Mouse (Mus musculus) forelimb bud, embryonic 11.5 days (tissue): ENCODE data around the gene Lime1.

Source experiments
- DNase-seq: peaks from one replicate; pipeline ENCODE4 v3.0.0-alpha.2; 2012; ENCODE audit warnings: low read depth, low spot score

Gene Lime1

DNA sequence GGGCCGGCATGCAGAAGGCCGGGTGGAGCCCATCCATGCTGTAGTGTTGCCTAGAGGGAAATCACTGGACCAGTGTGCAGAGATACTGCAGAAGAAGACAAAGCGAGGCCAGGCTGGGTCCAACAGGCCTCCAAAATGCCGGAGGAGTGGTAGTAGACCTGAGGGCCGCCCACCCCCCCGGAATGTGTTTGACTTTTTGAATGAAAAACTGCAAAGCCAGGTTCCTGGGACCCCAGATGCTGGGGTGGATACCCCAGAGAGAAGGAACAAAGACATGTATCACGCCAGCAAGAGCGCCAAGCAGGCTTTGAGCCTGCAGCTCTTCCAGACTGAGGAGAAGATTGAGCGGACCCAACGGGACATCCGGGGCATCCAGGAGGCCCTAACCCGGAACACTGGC lies at the start of gene Lime1:
Lime1 (plus strand) TSS at position 301 of the 400 bp plus-strand sequence.
- DNase-seq: no peak

DNA sequence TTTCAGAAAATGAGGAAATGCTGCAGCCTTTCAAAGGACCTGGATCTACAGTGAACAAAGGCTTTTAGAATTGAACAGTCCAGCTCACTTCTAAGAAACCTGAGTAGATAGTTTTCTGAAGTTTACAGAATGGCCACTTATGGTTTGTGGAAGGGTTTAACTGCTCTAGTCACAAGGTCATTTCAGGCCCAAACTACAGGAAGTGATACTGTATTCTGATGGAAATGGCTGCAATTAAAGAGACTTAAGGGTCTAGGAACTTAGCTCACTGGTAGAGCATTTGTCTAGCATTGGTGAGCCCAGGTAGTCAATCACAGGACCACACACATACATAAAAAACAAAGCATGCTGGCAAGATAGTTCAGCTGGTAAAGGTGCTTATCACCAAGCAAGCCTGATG lies 47.3 kb upstream of the Lime1 start:
- no peak for DNase-seq

DNA sequence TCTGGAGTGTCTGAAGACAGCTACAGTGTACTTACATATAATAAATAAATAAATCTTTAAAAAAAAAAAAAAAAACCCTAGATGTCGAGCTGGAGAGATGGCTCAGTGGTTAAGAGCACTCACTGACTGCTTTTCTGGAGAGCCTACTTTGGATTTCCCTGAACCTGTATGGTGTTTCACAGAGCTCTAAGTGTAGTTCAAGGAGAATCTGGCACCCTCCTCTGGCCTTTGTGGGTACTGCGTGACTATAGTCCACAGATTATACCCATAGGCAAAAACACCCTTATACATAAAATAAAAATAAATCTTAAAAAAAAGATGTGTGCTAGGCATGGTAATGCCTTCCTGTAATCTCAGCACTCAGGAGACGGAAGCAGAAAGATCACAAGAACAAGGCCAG lies 45.9 kb upstream of the Lime1 start:
- peak; percentile 61 for DNase-seq

DNA sequence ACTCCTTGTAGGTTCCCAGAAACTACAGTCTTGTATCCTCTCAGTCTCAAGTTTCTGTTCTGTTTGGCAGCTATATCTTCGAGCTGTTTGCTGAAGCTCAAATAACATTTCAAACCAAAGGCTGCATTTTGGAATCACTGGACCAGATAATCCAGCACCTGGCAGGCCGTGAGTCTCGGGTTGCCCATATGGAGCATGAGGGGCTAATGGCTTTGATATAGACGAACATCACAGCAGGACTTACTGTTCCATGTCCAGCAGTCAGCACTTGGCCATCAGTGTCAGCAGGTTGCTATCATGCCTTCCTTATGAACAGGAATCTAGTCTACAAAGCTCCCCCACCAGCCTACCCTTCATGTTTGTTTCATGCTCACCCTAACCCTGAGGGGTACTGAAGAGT lies 39.5 kb upstream of the Lime1 start:
- no peak for DNase-seq

DNA sequence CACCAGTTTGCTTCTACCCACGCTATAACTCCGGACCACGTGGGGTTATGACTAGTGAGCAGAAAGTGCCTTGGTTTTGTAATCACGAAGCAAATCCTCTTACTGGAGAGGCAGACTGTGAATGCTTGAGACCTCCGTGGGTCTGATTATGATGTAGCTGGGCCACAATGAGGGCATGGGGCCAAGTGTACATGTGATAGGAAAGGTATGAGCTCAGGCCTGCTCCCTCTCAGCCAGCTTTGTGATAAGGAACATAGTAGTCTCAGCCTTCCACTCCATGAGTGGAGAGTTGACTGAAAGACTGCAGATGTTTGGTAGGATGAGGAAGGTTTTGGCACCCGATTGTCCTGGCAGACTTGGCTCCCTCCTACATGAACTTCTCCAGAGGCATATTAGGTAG lies 37.1 kb upstream of the Lime1 start:
- DNase-seq: no peak

DNA sequence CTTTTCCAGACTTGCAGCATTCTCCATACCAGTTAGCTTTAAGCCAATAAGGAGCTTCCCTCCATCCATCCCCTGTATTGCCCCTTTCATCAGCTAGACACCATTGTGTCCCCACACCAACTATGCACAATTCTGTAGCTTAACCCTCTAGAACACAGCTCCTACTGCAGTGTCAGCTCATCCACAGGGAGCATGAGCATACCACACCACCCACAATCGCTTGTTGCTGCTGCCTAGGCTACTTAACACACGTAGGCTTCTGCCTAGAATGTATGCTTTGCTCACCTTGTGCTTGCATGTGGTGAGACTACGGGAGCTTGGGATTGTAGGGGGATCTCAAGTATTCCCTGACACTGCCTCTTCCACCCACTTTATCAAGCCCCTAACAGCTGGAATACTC lies 23.1 kb upstream of the Lime1 start:
- DNase-seq: no peak

DNA sequence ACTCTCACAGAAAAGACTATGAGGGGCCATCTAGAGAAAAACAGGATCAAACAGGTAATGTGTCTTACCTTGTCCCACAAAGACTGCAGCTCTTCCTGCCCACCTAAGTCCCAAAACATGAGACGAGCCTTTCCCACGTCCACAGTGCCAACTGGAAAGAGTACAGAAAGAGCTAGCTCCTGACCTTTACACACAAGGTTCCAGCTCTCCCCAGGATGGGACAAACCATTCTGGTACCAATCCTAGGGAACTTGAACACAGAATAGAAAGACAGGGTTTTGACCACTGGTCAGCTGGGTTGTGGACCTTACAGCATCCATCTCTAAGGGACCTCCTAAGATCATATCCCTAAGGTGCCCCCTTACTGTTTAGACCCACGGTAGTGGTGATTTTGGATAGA lies 15.9 kb upstream of the Lime1 start:
- DNase-seq: no peak

DNA sequence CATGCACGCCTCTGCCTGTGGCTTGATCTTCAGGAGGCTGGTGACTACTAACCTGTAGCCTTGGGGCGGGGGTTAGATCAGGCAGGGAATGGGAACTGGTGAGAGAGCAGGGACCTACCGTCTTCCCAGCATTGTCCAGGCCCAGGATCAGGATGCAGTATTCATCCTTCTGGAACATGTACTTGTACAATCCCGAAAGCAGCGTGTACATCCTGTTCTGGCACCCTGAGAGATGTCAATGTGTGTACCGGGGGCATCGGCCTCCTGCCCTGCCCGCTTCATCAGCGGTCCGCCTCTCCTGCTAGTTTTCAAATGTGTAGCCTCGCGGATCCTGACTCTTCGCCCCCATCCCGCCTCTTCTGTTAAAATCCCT lies 15.4 kb upstream of the Lime1 start:
- no peak for DNase-seq

DNA sequence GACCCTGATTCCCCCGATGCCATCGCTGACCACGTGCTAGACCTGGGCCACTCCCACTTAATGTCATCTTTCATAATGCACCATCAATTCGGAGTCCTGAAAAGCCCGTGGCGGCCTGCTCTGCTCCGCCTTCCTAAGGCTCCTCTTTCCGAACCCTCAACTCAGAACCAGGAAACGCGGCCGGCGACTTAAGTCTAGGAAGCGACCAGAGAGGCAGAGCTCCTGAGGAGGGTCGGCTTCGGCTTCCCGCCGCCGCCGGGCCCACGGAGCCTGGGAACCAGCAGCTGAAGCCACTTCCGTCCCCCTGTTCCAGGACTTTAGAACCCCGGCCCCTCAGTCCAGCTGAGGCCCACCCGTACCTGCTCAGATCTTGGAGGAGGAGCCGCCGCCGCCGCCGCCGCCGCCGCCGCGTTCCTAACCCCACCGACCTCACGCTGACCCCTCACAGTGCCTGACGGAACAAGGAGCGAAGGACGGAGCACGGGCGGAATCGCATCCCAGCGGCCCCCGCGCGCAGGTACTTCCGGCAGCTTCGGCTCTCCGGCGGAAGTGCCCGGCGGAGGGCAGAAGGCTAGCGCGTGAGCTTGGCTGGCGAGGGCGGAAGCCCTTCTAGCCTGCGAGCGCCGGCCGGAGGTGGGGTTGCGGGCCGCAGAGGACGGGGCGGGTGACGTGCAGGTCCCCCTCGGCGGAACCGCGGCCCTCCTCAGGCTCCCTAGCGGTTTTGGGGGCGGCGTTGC lies 14.8 kb upstream of the Lime1 start, which contains the start of the genes Zgpat and Arfrp1:
Zgpat (plus strand) TSS at position 69 of the 737 bp plus-strand sequence.
Arfrp1 (minus strand) TSS at position 545 of the 737 bp plus-strand sequence.
- peak; percentile 81 for DNase-seq

DNA sequence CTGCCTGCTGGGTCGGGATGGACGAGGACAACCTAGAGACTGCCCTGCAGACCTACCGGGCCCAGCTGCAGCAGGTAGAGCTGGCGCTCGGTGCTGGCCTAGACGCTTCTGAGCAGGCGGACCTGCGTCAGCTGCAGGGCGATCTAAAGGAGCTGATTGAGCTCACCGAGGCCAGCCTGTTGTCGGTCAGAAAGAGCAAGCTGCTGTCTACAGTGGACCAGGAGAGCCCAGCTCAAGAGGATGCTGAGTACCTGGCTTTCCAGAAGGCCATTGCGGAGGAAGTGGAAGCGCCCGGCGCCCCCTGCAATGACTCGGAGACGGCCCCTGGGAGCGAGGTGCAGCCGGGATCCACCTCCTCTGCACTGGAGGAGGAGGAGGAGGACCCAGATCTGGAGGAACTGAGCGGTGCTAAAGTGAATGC lies 14.2 kb upstream of the Lime1 start:
- DNase-seq: no peak

DNA sequence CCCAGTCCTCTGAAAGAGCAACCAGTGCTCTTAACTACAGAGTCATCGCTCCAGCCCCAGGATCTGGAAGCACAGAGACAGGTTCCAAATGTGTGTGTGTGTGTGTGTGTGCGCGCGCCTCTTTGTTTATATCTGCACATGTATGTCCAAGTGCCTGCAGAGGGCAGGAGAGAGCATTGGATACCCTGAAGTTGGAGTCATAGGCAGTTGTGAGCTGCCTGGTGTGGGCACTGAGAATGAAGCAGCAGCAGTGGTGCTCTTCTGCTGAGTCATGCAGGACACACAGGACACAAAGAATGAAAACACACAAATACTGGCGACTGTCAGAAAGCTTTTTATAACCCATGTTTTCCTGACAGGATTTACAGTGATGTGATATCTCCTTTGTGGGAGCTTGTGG lies 9.9 kb upstream of the Lime1 start:
- no peak for DNase-seq

DNA sequence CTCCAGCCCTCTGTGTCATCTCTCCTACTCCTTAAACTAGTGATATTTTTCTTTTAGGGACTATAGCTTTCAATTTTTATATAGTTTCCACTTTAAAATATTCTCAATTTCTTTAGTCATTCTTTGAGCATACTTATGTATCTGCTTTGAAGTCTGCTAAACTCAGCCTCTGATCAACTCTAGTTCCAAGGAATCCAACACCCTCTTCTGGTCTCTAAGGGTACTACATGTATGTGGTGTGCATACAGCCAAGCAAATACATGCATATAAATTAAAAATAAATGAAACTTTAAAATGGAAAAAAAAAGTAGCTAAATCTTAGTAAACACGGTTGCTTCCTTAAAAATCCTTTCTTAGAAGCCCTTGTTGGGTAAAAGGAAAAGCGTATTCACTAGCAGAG lies 4.1 kb upstream of the Lime1 start:
- peak; percentile 24 for DNase-seq

DNA sequence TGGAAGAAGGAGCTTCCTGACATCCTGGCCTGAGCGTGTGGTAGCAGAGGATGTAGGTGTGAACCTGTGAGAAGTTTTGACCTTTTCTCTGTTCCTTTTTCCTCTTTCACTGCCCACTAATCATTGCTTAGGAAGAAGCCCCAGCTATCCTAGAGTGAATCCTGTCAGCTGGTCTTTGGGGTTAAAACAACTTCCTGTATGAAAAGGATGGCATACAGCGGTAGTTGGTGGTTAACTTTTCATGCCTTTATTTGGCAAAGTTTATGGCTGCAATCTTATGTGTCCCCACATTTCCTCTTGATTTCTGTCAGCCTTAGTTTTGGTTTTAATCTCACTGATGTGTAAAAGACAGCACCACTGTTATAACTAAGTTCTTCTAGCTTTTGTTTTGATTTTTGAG lies 2.6 kb upstream of the Lime1 start:
- no peak for DNase-seq

DNA sequence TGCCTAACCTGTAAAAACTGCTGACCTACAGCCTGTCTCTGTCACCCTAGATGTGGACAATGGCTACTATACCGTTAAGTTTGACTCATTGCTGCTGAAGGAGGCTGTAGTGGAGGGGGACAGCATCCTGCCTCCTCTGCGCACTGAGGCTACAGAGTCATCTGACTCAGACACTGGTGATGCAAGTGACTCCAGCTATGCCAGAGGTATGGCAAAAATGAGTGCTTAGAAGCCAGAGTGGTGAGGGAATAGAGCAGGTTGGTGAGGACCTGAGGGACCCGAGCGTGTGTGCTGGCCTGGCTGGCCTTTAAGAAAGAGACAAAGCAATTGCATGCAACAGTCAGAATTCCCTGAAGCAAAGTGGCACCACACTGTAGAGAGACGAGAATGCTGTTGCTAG lies 1.2 kb upstream of the Lime1 start:
- no peak for DNase-seq

DNA sequence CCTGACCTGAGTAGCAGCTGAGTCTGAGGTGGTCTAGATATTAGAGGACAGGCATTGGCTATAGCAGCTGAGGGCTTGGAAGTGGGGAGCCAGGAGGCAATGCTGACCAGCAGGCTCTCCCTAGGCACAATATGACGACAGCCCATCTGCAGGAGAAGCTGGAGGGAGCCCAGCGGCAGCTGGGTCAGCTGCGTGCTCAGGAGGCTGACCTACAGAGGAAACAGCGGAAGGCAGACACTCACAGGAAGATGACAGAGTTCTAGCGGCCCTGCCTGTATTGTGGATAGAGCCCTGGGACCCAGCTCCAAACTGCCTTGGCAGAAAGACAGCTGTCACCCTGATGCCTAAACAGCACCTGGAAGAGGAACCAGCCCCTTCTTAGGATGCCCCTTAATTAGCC lies 373 bp downstream of the Lime1 start:
- DNase-seq: no peak

DNA sequence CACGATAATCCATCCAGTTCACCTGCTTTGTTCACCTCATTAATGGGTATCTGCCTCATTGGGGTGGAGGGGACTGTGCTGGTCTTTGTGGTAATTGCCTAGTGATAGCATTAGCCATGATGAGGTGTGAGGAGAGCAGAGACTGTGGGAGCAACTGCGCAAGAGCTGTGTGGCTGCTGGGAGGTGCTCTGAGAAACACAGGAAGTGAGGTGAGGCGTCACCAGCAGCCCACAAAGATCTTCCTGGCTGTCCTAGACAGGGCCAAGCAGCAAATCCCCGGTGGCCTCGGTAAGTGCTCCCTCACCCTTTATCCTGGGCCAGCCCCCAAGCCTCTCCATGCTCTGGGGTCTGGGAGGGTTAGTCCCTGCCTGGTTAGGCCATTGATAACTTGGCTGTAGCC lies 1.2 kb downstream of the Lime1 start:
- no peak for DNase-seq

DNA sequence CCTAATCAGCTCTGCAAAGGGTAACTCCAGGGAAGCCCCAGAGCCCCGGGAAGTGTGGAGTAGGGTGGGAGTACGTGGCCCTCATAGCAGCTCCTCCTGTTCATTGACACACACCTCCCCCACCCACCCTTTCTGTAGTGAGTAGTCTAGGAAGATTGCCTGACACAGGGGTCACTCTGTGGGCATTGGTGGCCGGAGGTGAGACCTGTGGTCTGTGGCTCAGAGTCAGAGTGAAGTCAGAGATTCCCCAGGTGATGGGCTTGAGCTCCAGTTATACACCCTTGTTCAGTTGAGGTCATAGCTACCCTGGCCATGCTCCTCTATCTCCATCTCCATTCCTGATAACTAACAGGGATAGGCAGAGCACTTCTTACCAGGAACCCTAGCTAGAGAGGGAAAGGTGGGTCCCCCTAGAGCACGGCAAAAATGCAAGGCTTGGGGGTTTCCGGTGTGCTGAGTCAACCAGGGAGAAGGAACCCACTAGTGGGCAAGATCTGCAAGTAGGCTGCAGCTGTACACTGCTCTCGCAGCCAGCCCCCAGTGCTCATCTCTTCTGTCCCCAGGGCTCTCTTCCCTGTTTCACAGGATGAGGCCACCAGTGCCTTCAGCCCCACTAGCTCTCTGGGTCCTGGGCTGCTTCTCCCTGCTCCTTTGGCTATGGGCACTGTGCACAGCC lies 1.9 kb downstream of the Lime1 start:
- DNase-seq: no peak

DNA sequence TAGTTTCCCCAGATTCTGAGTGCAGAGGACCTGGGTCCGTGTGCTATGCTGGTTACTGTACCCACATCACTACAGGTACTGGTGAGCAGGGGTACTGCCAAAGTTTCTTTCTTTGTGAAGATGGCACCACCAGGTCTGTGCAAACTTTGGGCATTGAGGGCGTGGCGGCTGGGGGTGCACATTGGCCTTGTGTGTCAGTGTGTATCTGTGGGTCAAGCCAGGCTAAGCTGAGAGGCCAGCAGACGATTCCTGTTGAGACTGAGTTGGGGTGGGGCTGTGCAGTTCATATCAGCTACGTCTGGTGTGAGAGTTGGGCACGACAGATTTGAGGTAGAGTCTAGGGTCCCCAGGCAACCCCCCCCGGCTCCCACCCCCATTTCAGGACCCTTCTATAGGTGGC lies 4.6 kb downstream of the Lime1 start:
- DNase-seq: no peak

DNA sequence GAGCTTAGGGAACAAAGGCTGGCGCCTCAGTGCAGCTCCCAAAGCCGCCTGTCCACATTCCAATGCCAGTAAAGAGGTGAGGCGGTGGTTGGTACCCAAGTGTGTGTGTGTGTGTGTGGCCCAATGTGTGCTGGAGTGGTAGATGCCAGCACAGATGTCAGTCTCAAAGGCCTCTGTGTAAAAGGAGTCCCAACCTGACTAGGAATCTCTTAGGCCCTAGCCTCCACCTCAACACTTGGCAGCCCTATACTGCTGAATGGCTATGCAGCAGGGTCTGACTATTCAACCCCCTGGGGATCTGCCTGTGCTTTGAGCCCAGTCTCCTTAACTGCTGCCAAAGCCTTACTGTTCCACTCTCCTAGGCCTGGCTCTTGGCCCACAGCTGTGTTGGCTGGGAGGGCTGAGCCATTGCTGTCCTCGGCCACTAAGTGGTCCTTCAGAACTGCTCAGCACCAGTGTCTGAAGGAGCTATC lies 5.1 kb downstream of the Lime1 start:
- no peak for DNase-seq

DNA sequence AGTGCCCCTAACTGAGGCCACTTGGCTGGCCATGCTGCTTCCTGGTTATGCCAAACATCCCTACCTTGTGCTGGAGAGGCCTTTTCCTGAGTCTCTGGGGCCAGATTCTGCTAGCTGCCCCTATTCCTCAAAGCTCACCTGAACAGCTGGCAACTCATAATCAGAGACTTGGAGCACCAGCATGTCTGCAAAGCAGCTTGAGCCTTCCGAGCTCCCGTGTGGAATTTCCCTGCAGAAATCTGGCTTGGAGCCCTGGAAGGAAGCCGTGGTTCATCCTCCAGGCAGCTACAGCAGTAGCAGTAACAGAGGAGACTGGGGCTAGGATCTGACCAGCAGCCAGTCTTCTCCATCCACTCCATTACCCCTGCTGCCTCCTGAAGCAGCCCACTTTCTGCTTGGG lies 6.0 kb downstream of the Lime1 start:
- DNase-seq: no peak

DNA sequence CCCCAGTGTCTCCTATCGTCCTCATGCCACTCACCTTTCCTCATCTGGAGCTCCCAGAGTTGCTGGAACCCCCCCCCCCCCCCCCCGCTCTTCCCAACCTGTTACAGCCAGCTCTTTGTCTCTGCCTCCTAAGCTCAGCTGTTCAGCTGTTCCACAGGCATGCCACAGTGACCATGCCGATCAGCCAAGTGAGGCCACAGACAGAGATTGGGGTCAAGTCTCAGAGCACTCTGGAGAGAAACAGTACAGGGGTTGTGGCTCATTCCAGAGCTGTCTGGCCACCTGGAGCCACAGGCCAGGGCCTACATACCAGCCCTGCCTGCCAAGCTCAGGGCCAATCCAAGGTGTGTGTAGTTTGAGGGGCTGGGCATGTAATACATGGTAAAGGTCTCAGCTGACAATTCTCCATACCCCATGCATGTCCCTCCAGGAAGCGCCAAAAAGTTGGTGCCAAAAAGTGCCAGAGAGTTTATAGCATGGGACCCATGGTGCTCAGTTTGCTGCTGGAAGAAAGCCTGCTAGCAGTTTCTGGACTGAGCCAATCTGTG lies 6.9 kb downstream of the Lime1 start:
- DNase-seq: no peak

DNA sequence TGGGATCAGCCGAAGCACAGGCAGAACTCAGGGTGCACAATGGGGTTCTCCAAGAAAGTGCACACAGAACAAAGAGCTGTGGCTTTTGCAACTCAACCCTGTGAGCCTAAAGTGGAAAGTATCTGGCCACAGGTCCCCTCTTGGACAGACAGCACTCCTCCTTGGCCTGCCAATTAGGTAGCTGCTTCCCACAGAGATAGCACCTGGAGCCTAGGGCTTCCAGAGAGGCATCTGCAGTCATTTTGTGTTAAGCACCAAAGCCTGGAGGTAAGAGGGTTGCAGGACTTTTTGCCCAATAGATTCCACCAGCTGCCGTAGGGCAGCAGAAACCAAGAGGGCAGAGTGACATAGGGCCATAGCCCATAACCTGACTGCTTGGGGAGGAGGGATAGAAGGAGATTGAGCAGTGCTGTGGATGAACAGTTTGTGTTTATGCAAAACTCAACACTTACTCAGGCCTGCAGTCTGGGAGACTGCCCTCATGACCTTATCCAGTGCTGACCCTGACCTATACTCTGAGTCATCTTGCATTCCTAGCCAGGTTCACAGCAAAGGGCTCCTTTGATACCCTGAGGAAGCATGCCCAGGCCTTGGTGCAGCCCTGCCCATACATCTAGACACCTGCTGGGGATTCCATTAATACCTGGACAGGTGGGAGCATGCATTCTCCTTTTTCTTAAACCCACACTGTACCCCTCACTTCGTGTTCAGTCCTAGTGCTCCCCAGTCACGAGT lies 10.4 kb downstream of the Lime1 start:
- no peak for DNase-seq
